In the genomic region with DNA sequence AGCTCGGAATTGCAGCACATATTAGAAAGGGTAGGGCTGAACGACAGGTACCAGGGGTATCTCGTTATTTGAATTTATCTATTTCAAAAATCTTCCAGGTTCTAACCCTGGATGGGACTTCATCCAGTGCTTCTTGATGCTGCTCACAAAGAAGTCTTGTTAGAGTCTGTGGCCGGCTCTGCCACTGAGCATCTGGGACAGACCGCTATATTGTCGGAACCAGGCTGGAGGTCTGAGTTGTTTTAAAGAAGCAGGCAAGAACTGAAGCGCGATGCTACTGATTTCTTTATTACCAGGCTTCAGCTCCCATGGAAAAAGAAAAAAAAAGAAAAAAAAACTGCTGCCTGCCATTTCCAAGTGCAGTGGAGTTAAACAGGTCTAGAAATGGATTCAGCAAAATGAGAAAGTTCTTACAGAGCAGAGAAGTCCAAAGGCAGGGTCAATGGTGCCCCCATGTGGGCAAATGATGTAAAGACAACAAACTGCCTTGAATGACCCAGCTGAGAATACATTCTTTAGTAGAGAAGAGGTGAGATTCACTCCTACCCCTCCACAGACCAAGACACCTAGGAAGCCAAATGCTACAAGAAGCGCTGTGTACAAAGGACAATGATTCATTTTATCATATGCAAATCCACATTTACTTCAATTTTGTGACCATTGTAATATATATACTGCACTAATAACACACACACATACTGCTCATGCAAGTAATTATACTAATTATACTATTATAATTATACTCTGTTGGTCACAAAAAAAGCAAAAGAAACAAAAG, we compare ENCODE assay signal across 8 mouse cellular contexts.
DNase-seq lines count a peak whose midpoint lies in the region; ATAC-seq and TF ChIP-seq lines count a peak whose summit lies in the region.
"Had no signal": no experiment of that assay in that cellular context is flagged by ENCODE, and none has a peak within 500 bp of the region (broad histone marks: within the 10 kb centered on the region; RNA-seq: fewer than 3 reads in every experiment).

No protein-coding gene starts in this region.

- TF ChIP-seq POLR2A in cerebellum, adult 2 months (IDR thresholded peaks at IDR 0.05; ENCODE audit: borderline replicate concordance, insufficient read depth, low read length): no peak

- H3K4me1 ChIP-seq in E14TG2a.4 (replicated peaks; ENCODE audit: low read depth, low read length): no peaks in the 10 kb centered on the region
- H3K4me1 ChIP-seq in cerebellum, adult 2 months (ENCODE audit: control insufficient read depth, insufficient read depth, low read length): no peaks in the 10 kb centered on the region
- H3K4me1 ChIP-seq: heart, embryonic 13.5 days had no signal

- DNase-seq in 3T3-L1 (ENCODE audit: low read depth, low spot score): peak; percentile 69
- DNase-seq in cerebellum, adult 2 months: peak; percentile 44 to 62
- DNase-seq in frontal cortex, postnatal 10 days (ENCODE audit: low spot score in 2 of 2): peak; percentile 61 to 74
- peak; percentile 83 for DNase-seq in layer of hippocampus, adult 9-10 months (ENCODE audit: low spot score)
- DNase-seq in telencephalon, adult 2 months (ENCODE audit: low read depth, low spot score): peak; percentile 78

- 71% methylated on average over 9 of the region's 9 CpGs for WGBS in cerebellum, adult 2 months

- no peaks in the 10 kb centered on the region for H3K9me3 ChIP-seq in E14TG2a.4 (ENCODE audit: low read length)
- H3K9me3 ChIP-seq: heart, embryonic 13.5 days had no signal

- TF ChIP-seq CTCF in E14TG2a.4 (conservative IDR thresholded peaks at IDR 0.05; ENCODE audit: low read length): peak; percentile 62
- peak; percentile 58; the same call in 1 of the 2 replicates for TF ChIP-seq CTCF in cerebellum, adult 2 months (IDR thresholded peaks at IDR 0.05; ENCODE audit: borderline replicate concordance, insufficient read depth, low read depth, low read length)

- no peaks in the 10 kb centered on the region for H3K27me3 ChIP-seq in E14TG2a.4 (ENCODE audit: insufficient read depth, low read length)
- no peaks in the 10 kb centered on the region for H3K27me3 ChIP-seq in cerebellum, adult 2 months (ENCODE audit: control insufficient read depth, insufficient read depth, low read length)
- H3K27me3 ChIP-seq: heart, embryonic 13.5 days had no signal

- no peak overlapping the region for H3K27ac ChIP-seq in cerebellum, adult 2 months (ENCODE audit: insufficient read depth, low read length)
- H3K27ac ChIP-seq: heart, embryonic 13.5 days had no signal

- no peak overlapping the region for H3K4me3 ChIP-seq in E14TG2a.4 (replicated peaks; ENCODE audit: low read length)
- no peak overlapping the region for H3K4me3 ChIP-seq in cerebellum, adult 2 months (replicated peaks; ENCODE audit: insufficient read depth, low read depth, low read length)
- H3K4me3 ChIP-seq: heart, embryonic 13.5 days had no signal

- no peaks in the 10 kb centered on the region for H3K36me3 ChIP-seq in E14TG2a.4 (ENCODE audit: insufficient read depth, low read length)
- H3K36me3 ChIP-seq: heart, embryonic 13.5 days had no signal

- peak; percentile 63; the same call in 1 of the 2 replicates for ATAC-seq in megakaryocyte-erythroid progenitor cell, adult 5-6 weeks (replicated peaks; ENCODE audit: low FRiP score, low TSS enrichment, poor library complexity, severe bottlenecking)
